Mouse (Mus musculus) cerebellum, adult 11-12 months (tissue): ENCODE measurements at regions not wholly inside any gene's neighbourhood (a gene's known extent, or its start where the extent isn't known, plus 50 kb on each side); places are given as distances from the start of the nearest gene placed in this dataset.

ENCODE experiments used
- DNase-seq: peaks from one replicate; pipeline ENCODE4 v3.0.0; 2022

DNA sequence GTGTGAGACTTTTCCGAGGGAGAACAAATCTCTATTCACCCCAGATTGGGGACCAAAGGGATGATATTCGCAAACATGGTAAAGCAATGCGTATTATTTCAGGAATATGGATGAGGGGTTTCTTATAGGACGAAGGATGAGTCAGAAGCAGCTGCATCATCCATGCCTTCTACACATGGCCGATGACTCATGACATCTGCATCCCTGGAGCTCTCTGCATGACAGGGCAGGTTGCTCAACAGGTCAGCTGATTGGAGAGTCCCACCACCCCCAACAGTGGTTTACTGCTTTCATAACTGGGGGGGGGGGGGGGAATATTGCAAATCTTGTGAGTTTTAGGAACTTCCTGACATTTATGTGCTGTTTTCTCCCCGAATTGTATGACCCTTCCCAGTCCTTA lies 50.3 kb upstream of the Pias1 start:
- DNase-seq = no peak
